Mouse (Mus musculus) midbrain, embryonic 10.5 days (tissue): ENCODE measurements around the gene Cadm2. TPM values are rescaled to one million over a fixed set of nuclear protein-coding genes. Genes with fewer than 3 reads are reported as not detected.

Experiments used
- DNase-seq: peaks from one replicate; pipeline ENCODE4 v3.0.0-alpha.2; 2017; ENCODE audit warnings: low spot score
- H3K27ac ChIP-seq: fragments of 300-500 bp; sonication (generic); replicated peaks from 2 replicates; pipeline ENCODE4 v1.5.1; 2016; ENCODE audit warnings: mild to moderate bottlenecking
- H3K27me3 ChIP-seq: fragments of 300-500 bp; sonication (generic); 2 replicates; pipeline ENCODE4 v1.6.1; 2016; ENCODE audit warnings: low read depth, mild to moderate bottlenecking; ENCODE audit not compliant: poor library complexity, severe bottlenecking
- H3K36me3 ChIP-seq: fragments of 300-500 bp; sonication (generic); 2 replicates; pipeline ENCODE4 v1.6.1; 2016; ENCODE audit warnings: mild to moderate bottlenecking, moderate library complexity
- H3K4me1 ChIP-seq: fragments of 300-500 bp; sonication (generic); 2 replicates; pipeline ENCODE4 v1.6.1; 2016
- H3K4me3 ChIP-seq: fragments of 300-500 bp; sonication (generic); 2 replicates; pipeline ENCODE4 v1.5.1; 2016; ENCODE audit warnings: mild to moderate bottlenecking, moderate library complexity
- H3K9me3 ChIP-seq: fragments of 300-500 bp; sonication (generic); replicated peaks from 2 replicates; pipeline ENCODE4 v1.6.1; 2016; ENCODE audit warnings: mild to moderate bottlenecking
- WGBS: fragments of 180-500 bp; shearing (Covaris S2); methylation state at CpG from one replicate; pipeline ENCODE4 v1.1.7; 2016; 5-methylcytosine and 5-hydroxymethylcytosine counted together
- polyA plus RNA-seq: library from polyadenylated mRNA; unstranded; fragments of >200 nt; fragmentation: Nextera tagmentation; extraction: Ambion mirVana; gene quantifications from 2 replicates; pipeline ENCODE4 v1.2.1, GENCODE M21; 2016

Cadm2 gene
- polyA plus RNA-seq, 1 experiment from 2014 or later, result 0.78 TPM

GRCm38 (mm10) chr16:67425371-67425770, 195.3 kb downstream of the Cadm2 start:
- no peak overlapping the region for H3K27ac ChIP-seq
- H3K9me3 ChIP-seq, result no peaks in the 10 kb centered on the region
- no peak overlapping the region for H3K4me3 ChIP-seq
- no peaks in the 10 kb centered on the region for H3K27me3 ChIP-seq
- no peaks in the 10 kb centered on the region for H3K36me3 ChIP-seq
- DNase-seq, result no peak
- no peaks in the 10 kb centered on the region for H3K4me1 ChIP-seq
- 82% methylated on average over 1 of the region's 1 CpGs for WGBS

GRCm38 (mm10) chr16:67410926-67411325, 209.8 kb downstream of the Cadm2 start:
- no peaks in the 10 kb centered on the region for H3K36me3 ChIP-seq
- H3K27ac ChIP-seq, result no peak overlapping the region
- no peaks in the 10 kb centered on the region for H3K4me1 ChIP-seq

GRCm38 (mm10) chr16:67410482-67410881, 210.2 kb downstream of the Cadm2 start:
- H3K9me3 ChIP-seq, result no peaks in the 10 kb centered on the region
- no peaks in the 10 kb centered on the region for H3K27me3 ChIP-seq
- no peak overlapping the region for H3K27ac ChIP-seq
- 83% methylated on average over 2 of the region's 2 CpGs for WGBS
- DNase-seq, result no peak
- H3K36me3 ChIP-seq, result no peaks in the 10 kb centered on the region
- H3K4me1 ChIP-seq, result no peaks in the 10 kb centered on the region
- no peak overlapping the region for H3K4me3 ChIP-seq

More at GRCm38 (mm10) chr16:67410926-67411325, 209.8 kb downstream of the Cadm2 start:
- 71% methylated on average over 3 of the region's 3 CpGs for WGBS
- no peaks in the 10 kb centered on the region for H3K27me3 ChIP-seq
- no peak overlapping the region for H3K4me3 ChIP-seq
- H3K9me3 ChIP-seq, result no peaks in the 10 kb centered on the region
- no peak for DNase-seq

- Histone ChIP-seq H3K27ac (no peak overlapping the region), H3K9me3 (no peaks in the 10 kb centered on the region), H3K4me3 (no peak overlapping the region), H3K4me1 (no peaks in the 10 kb centered on the region), H3K27me3 (no peaks in the 10 kb centered on the region), H3K36me3 (no peaks in the 10 kb centered on the region)
- DNase-seq, result no peak
- WGBS, result 88% methylated on average over 2 of the region's 2 CpGs
These were observed 253.0 kb downstream of the Cadm2 start for GRCm38 (mm10) chr16:67367745-67368144.

GRCm38 (mm10) chr16:67348011-67348410, 272.7 kb downstream of the Cadm2 start:
- H3K27me3 ChIP-seq, result no peaks in the 10 kb centered on the region
- no peak overlapping the region for H3K27ac ChIP-seq
- H3K36me3 ChIP-seq, result no peaks in the 10 kb centered on the region
- H3K9me3 ChIP-seq, result no peaks in the 10 kb centered on the region
- H3K4me3 ChIP-seq, result no peak overlapping the region
- DNase-seq, result no peak
- no peaks in the 10 kb centered on the region for H3K4me1 ChIP-seq
- WGBS, result 84% methylated on average over 5 of the region's 5 CpGs

GRCm38 (mm10) chr16:67347561-67347960, 273.1 kb downstream of the Cadm2 start:
- Histone ChIP-seq H3K4me3 (no peak overlapping the region), H3K36me3 (no peaks in the 10 kb centered on the region), H3K4me1 (no peaks in the 10 kb centered on the region), H3K27me3 (no peaks in the 10 kb centered on the region), H3K27ac (no peak overlapping the region), H3K9me3 (no peaks in the 10 kb centered on the region)
- DNase-seq, result no peak

- H3K36me3 ChIP-seq, result no peaks in the 10 kb centered on the region
- H3K4me1 ChIP-seq, result no peaks in the 10 kb centered on the region
- 74% methylated on average over 10 of the region's 10 CpGs for WGBS
- H3K4me3 ChIP-seq, result no peak overlapping the region
- DNase-seq, result no peak
- H3K27ac ChIP-seq, result no peak overlapping the region
- H3K27me3 ChIP-seq, result no peaks in the 10 kb centered on the region
- H3K9me3 ChIP-seq, result no peaks in the 10 kb centered on the region
These were observed 274.0 kb downstream of the Cadm2 start for GRCm38 (mm10) chr16:67346621-67347290.

GRCm38 (mm10) chr16:67344194-67344593, 276.5 kb downstream of the Cadm2 start:
- DNase-seq, result no peak
- Histone ChIP-seq H3K27ac (no peak overlapping the region), H3K27me3 (no peaks in the 10 kb centered on the region), H3K4me1 (no peaks in the 10 kb centered on the region), H3K4me3 (no peak overlapping the region), H3K36me3 (no peaks in the 10 kb centered on the region), H3K9me3 (no peaks in the 10 kb centered on the region)
- WGBS, result 51% methylated on average over 5 of the region's 5 CpGs

GRCm38 (mm10) chr16:67311033-67311432, 309.7 kb downstream of the Cadm2 start:
- Histone ChIP-seq H3K4me3 (no peak overlapping the region), H3K4me1 (no peaks in the 10 kb centered on the region), H3K36me3 (no peaks in the 10 kb centered on the region), H3K9me3 (no peaks in the 10 kb centered on the region), H3K27ac (no peak overlapping the region), H3K27me3 (no peaks in the 10 kb centered on the region)
- 84% methylated on average over 2 of the region's 2 CpGs for WGBS
- no peak for DNase-seq

- no peaks in the 10 kb centered on the region for H3K9me3 ChIP-seq
- no peak overlapping the region for H3K4me3 ChIP-seq
- DNase-seq, result no peak
- 91% methylated on average over 3 of the region's 3 CpGs for WGBS
- H3K27me3 ChIP-seq, result no peaks in the 10 kb centered on the region
- H3K27ac ChIP-seq, result no peak overlapping the region
- H3K36me3 ChIP-seq, result no peaks in the 10 kb centered on the region
- H3K4me1 ChIP-seq, result no peaks in the 10 kb centered on the region
These were observed 336.0 kb downstream of the Cadm2 start for GRCm38 (mm10) chr16:67284664-67285063.

GRCm38 (mm10) chr16:67243598-67243997, 377.1 kb downstream of the Cadm2 start:
- Histone ChIP-seq H3K36me3 (no peaks in the 10 kb centered on the region), H3K4me1 (no peaks in the 10 kb centered on the region), H3K27ac (no peak overlapping the region), H3K4me3 (no peak overlapping the region), H3K9me3 (no peaks in the 10 kb centered on the region), H3K27me3 (no peaks in the 10 kb centered on the region)
- 82% methylated on average over 5 of the region's 5 CpGs for WGBS
- DNase-seq, result no peak

- 36% methylated on average over 1 of the region's 1 CpGs for whole genome bisulfite sequencing
- Histone ChIP-seq H3K36me3 (no peaks in the 10 kb centered on the region), H3K9me3 (no peaks in the 10 kb centered on the region), H3K4me3 (no peak overlapping the region), H3K27ac (no peak overlapping the region), H3K4me1 (no peaks in the 10 kb centered on the region), H3K27me3 (no peaks in the 10 kb centered on the region)
- DNase-seq, result no peak
These were observed 385.8 kb downstream of the Cadm2 start for GRCm38 (mm10) chr16:67234862-67235261.

- Histone ChIP-seq H3K27me3 (no peaks in the 10 kb centered on the region), H3K36me3 (no peaks in the 10 kb centered on the region), H3K27ac (no peak overlapping the region), H3K4me1 (no peaks in the 10 kb centered on the region), H3K9me3 (no peaks in the 10 kb centered on the region), H3K4me3 (no peak overlapping the region)
- WGBS, result 75% methylated on average over 1 of the region's 1 CpGs
- DNase-seq, result no peak
These were observed 394.0 kb downstream of the Cadm2 start for GRCm38 (mm10) chr16:67226696-67227095.

- DNase-seq, result no peak
- no peaks in the 10 kb centered on the region for H3K9me3 ChIP-seq
- no peaks in the 10 kb centered on the region for H3K27me3 ChIP-seq
- no peak overlapping the region for H3K27ac ChIP-seq
- no peak overlapping the region for H3K4me3 ChIP-seq
- no peaks in the 10 kb centered on the region for H3K36me3 ChIP-seq
- H3K4me1 ChIP-seq, result no peaks in the 10 kb centered on the region
These were observed 417.4 kb downstream of the Cadm2 start for GRCm38 (mm10) chr16:67203329-67203728.
